Comparison of ENCODE assay signal across 8 mouse cellular contexts in the genomic region with DNA sequence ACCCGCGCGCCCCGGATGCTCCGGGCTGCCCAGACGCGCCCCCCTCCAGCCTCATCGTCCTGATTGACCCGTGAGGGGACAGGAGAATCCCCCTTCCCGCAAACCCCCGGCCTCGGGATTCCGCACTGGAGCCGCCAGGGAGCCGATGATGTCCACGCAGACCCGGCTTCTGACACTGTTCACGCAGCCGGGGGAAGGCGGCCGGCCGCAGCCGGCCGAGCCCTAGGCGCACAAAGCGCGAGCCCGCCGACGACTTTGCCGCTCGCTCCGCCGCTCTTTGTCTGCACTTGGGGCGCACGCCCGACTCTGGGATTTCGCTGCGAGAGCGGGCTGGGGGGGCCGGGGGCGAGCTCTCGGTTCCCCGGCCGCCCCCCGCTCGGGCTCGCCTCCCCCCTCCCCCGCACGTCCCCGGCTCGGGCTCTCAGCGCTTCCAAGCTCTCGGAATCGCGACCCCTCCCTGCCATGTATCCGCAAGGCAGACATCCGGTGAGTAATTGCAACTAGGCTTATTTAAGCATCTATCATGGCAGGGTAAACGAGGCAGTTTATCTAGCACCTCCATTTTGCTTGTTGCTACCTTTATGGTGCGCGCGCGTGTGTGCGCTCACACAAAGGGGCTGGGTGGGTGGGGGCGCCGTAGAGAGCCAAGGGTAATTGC. TPM values are rescaled to one million over a fixed set of nuclear protein-coding genes. Genes with fewer than 3 reads are reported as not detected.
DNase-seq lines count a peak whose midpoint lies in the region; ATAC-seq lines count a peak whose summit lies in the region.

No protein-coding gene starts in this region.

- H3K9me3 ChIP-seq in kidney, embryonic 14.5 days (ENCODE audit: control insufficient read depth, low read length): no peaks in the 10 kb centered on the region
- H3K9me3 ChIP-seq in embryonic facial prominence, embryonic 15.5 days (replicated peaks): no peaks in the 10 kb centered on the region
- no peaks in the 10 kb centered on the region for H3K9me3 ChIP-seq in hindbrain, embryonic 10.5 days
- no peaks in the 10 kb centered on the region for H3K9me3 ChIP-seq in liver, embryonic 12.5 days (replicated peaks)
- no peaks in the 10 kb centered on the region for H3K9me3 ChIP-seq in neural tube, embryonic 14.5 days (ENCODE audit: control insufficient read depth, low read length)

- peaks cover 10% of the 10 kb centered on the region; the same call in 1 of the 2 replicates for H3K36me3 ChIP-seq in kidney, embryonic 14.5 days (ENCODE audit: control insufficient read depth, insufficient read depth, low read length)
- H3K36me3 ChIP-seq in embryonic facial prominence, embryonic 15.5 days: no peaks in the 10 kb centered on the region
- peaks cover 29% of the 10 kb centered on the region for H3K36me3 ChIP-seq in hindbrain, embryonic 10.5 days
- peaks cover 9% of the 10 kb centered on the region for H3K36me3 ChIP-seq in liver, embryonic 12.5 days
- no peaks in the 10 kb centered on the region for H3K36me3 ChIP-seq in neural tube, embryonic 14.5 days (ENCODE audit: control insufficient read depth, insufficient read depth, low read length)

- H3K4me3 ChIP-seq in kidney, embryonic 14.5 days (ENCODE audit: low read length): peak overlapping the region; percentile 96
- H3K4me3 ChIP-seq in embryonic facial prominence, embryonic 15.5 days (replicated peaks): peak overlapping the region; percentile 86
- H3K4me3 ChIP-seq in hindbrain, embryonic 10.5 days: peak overlapping the region; percentile 77
- peak overlapping the region; percentile 74 for H3K4me3 ChIP-seq in liver, embryonic 12.5 days
- H3K4me3 ChIP-seq in neural tube, embryonic 14.5 days (ENCODE audit: low read depth, low read length): peak overlapping the region; percentile 95

- peaks cover 60% of the 10 kb centered on the region for H3K4me1 ChIP-seq in kidney, embryonic 14.5 days (ENCODE audit: control insufficient read depth, insufficient read depth, low read length)
- H3K4me1 ChIP-seq in embryonic facial prominence, embryonic 15.5 days: peaks cover 69% of the 10 kb centered on the region
- H3K4me1 ChIP-seq in hindbrain, embryonic 10.5 days (replicated peaks): peaks cover 72% of the 10 kb centered on the region
- peaks cover 88% of the 10 kb centered on the region for H3K4me1 ChIP-seq in liver, embryonic 12.5 days
- peaks cover 66% of the 10 kb centered on the region for H3K4me1 ChIP-seq in neural tube, embryonic 14.5 days (ENCODE audit: control insufficient read depth, insufficient read depth, low read length)

- under 1% methylated on average over 66 of the region's 66 CpGs for WGBS in kidney, embryonic 14.5 days
- 2% methylated on average over 57 of the region's 66 CpGs for WGBS in embryonic facial prominence, embryonic 15.5 days
- under 1% methylated on average over 66 of the region's 66 CpGs for WGBS in hindbrain, embryonic 10.5 days
- under 1% methylated on average over 60 of the region's 66 CpGs for WGBS in liver, embryonic 12.5 days (ENCODE audit: insufficient replicate concordance)
- under 1% methylated on average over 46 of the region's 66 CpGs for WGBS in neural tube, embryonic 14.5 days

- peak overlapping the region; percentile 98 for H3K27ac ChIP-seq in kidney, embryonic 14.5 days (ENCODE audit: low read depth, low read length)
- peak overlapping the region; percentile 95 for H3K27ac ChIP-seq in embryonic facial prominence, embryonic 15.5 days (replicated peaks)
- H3K27ac ChIP-seq in hindbrain, embryonic 10.5 days: peak overlapping the region; percentile 98
- H3K27ac ChIP-seq in liver, embryonic 12.5 days: peak overlapping the region; percentile 85; the same call in 1 of the 2 replicates
- H3K27ac ChIP-seq in neural tube, embryonic 14.5 days (ENCODE audit: low read depth, low read length): peak overlapping the region; percentile 92

- H3K27me3 ChIP-seq in kidney, embryonic 14.5 days (ENCODE audit: control insufficient read depth, insufficient read depth, low read length): no peaks in the 10 kb centered on the region
- no peaks in the 10 kb centered on the region for H3K27me3 ChIP-seq in embryonic facial prominence, embryonic 15.5 days
- H3K27me3 ChIP-seq in hindbrain, embryonic 10.5 days (ENCODE audit: insufficient read depth, poor library complexity, severe bottlenecking): 0 out of 2 replicates have a peak, but pooled peaks cover 1% of the 10 kb centered on the region
- H3K27me3 ChIP-seq in liver, embryonic 12.5 days (replicated peaks): peaks cover 55% of the 10 kb centered on the region
- H3K27me3 ChIP-seq in neural tube, embryonic 14.5 days (ENCODE audit: control insufficient read depth, insufficient read depth, low read length): no peaks in the 10 kb centered on the region

- peak overlapping the region; percentile 95 for H3K4me2 ChIP-seq in kidney, embryonic 14.5 days (replicated peaks; ENCODE audit: low read depth, low read length)
- H3K4me2 ChIP-seq in embryonic facial prominence, embryonic 15.5 days (replicated peaks): peak overlapping the region; percentile 85
- H3K4me2 ChIP-seq in liver, embryonic 12.5 days: peak overlapping the region; percentile 86
- peak overlapping the region; percentile 97 for H3K4me2 ChIP-seq in neural tube, embryonic 14.5 days (ENCODE audit: low read depth, low read length)

- no peak for ATAC-seq in kidney, embryonic 14.5 days (ENCODE audit: low FRiP score, low TSS enrichment)
- ATAC-seq in embryonic facial prominence, embryonic 15.5 days (ENCODE audit: insufficient number of reproducible peaks, low FRiP score, low TSS enrichment, low read depth): no peak
- ATAC-seq in liver, embryonic 12.5 days: no peak
- ATAC-seq in neural tube, embryonic 14.5 days (ENCODE audit: low read depth): no peak

- DNase-seq in kidney, adult 9 months: no peak
- peak; percentile 73 for DNase-seq in adrenal gland, adult 2 months
- DNase-seq in hindbrain, embryonic 10.5 days (ENCODE audit: low spot score): peak; percentile 77
- peak; percentile 63 to 73 for DNase-seq in thymus, postnatal 36 days

- peak overlapping the region; percentile 96 for H3K9ac ChIP-seq in kidney, embryonic 14.5 days (ENCODE audit: low read depth, low read length)
- peak overlapping the region; percentile 98 for H3K9ac ChIP-seq in embryonic facial prominence, embryonic 15.5 days
- peak overlapping the region; percentile 81 for H3K9ac ChIP-seq in liver, embryonic 12.5 days
- peak overlapping the region; percentile 98 for H3K9ac ChIP-seq in neural tube, embryonic 14.5 days (replicated peaks; ENCODE audit: low read depth, low read length)

RNA-seq across cellular contexts. Expression of a gene that starts 0.9 kb away (rescaled TPM):
- polyA plus RNA-seq in kidney, embryonic 14.5 days (2014; fragmentation: Nextera tagmentation; extraction: Ambion mirVana): 29.6 and 33.7 TPM in 2 replicates
- total RNA-seq in adrenal gland, adult 2 months (2021): 100 to 1,000 TPM; 106 to 160 TPM
- 193 and 277 TPM in 2 replicates for polyA plus RNA-seq in adrenal gland, adult 2 months (2012; rRNA removed)
- 35.3 and 36.0 TPM in 2 replicates for polyA plus RNA-seq in embryonic facial prominence, embryonic 15.5 days (2015; fragmentation: Nextera tagmentation; extraction: Ambion mirVana)
- 47.4 and 56.0 TPM in 2 replicates for polyA plus RNA-seq in hindbrain, embryonic 10.5 days (2016; fragmentation: Nextera tagmentation; extraction: Ambion mirVana)
- 7.7 and 8.2 TPM in 2 replicates for polyA plus RNA-seq in liver, embryonic 12.5 days (2016; fragmentation: Nextera tagmentation; extraction: Ambion mirVana)
- 18.7 and 22.5 TPM in 2 replicates for polyA plus RNA-seq in neural tube, embryonic 14.5 days (2014; fragmentation: Nextera tagmentation; extraction: Ambion mirVana)
